Mouse (Mus musculus): ENCODE measurements around the gene Cntnap5b.

- TF ChIP-seq CTCF (IDR thresholded peaks at IDR 0.05; ENCODE audit: borderline replicate concordance, insufficient read depth, low read depth, low read length) (no peak), POLR2A (IDR thresholded peaks at IDR 0.05; ENCODE audit: borderline replicate concordance, insufficient read depth, low read length) (no peak)
Observed at GRCm38 (mm10) chr1:100104343-100104742, 331.8 kb downstream of the Cntnap5b start.
